Mouse (Mus musculus) forelimb bud, embryonic 11.5 days (tissue): ENCODE results near the gene Phactr3.

Source experiments
- DNase-seq: peaks from one replicate; pipeline ENCODE4 v3.0.0-alpha.2; 2012; ENCODE audit warnings: low read depth, low spot score

The Phactr3 gene

GRCm38 (mm10) chr2:178193445-178193844 is 74.7 kb downstream of the Phactr3 start:
- DNase-seq, result no peak

- DNase-seq, result no peak
Observed at GRCm38 (mm10) chr2:178194908-178195307, 76.1 kb downstream of the Phactr3 start.

- no peak for DNase-seq
Observed at GRCm38 (mm10) chr2:178196038-178196437, 77.3 kb downstream of the Phactr3 start.

- no peak for DNase-seq
Observed at GRCm38 (mm10) chr2:178197542-178197941, 78.8 kb downstream of the Phactr3 start.

GRCm38 (mm10) chr2:178204455-178204854 is 85.7 kb downstream of the Phactr3 start:
- no peak for DNase-seq

- DNase-seq, result no peak
Observed at GRCm38 (mm10) chr2:178208186-178208600, 89.4 kb downstream of the Phactr3 start.

- DNase-seq, result no peak
Observed at GRCm38 (mm10) chr2:178213826-178214225, 95.1 kb downstream of the Phactr3 start.

- no peak for DNase-seq
Observed at GRCm38 (mm10) chr2:178214531-178214930, 95.8 kb downstream of the Phactr3 start.

- DNase-seq, result no peak
Observed at GRCm38 (mm10) chr2:178218461-178218860, 99.7 kb downstream of the Phactr3 start.

- DNase-seq, result no peak
Observed at GRCm38 (mm10) chr2:178219454-178220147, 100.8 kb downstream of the Phactr3 start.

GRCm38 (mm10) chr2:178220148-178220717 is 101.5 kb downstream of the Phactr3 start:
- DNase-seq, result no peak

- no peak for DNase-seq
Observed at GRCm38 (mm10) chr2:178221003-178221402, 102.2 kb downstream of the Phactr3 start.

GRCm38 (mm10) chr2:178229231-178229630 is 110.5 kb downstream of the Phactr3 start:
- no peak for DNase-seq

GRCm38 (mm10) chr2:178233487-178233886 is 114.7 kb downstream of the Phactr3 start:
- DNase-seq, result no peak

GRCm38 (mm10) chr2:178237056-178237455 is 118.3 kb downstream of the Phactr3 start:
- no peak for DNase-seq

- no peak for DNase-seq
Observed at GRCm38 (mm10) chr2:178238503-178238902, 119.7 kb downstream of the Phactr3 start.

- no peak for DNase-seq
Observed at GRCm38 (mm10) chr2:178240886-178241285, 122.1 kb downstream of the Phactr3 start.

GRCm38 (mm10) chr2:178241374-178241773 is 122.6 kb downstream of the Phactr3 start:
- DNase-seq, result peak; percentile 62

- DNase-seq, result no peak
Observed at GRCm38 (mm10) chr2:178242996-178243395, 124.2 kb downstream of the Phactr3 start.

GRCm38 (mm10) chr2:178244866-178245265 is 126.1 kb downstream of the Phactr3 start:
- no peak for DNase-seq

GRCm38 (mm10) chr2:178245841-178246240 is 127.1 kb downstream of the Phactr3 start:
- no peak for DNase-seq

- DNase-seq, result no peak
Observed at GRCm38 (mm10) chr2:178246767-178247166, 128.0 kb downstream of the Phactr3 start.

- no peak for DNase-seq
Observed at GRCm38 (mm10) chr2:178247274-178247673, 128.5 kb downstream of the Phactr3 start.
